Mouse (Mus musculus) bone marrow macrophage, adult 2 months (primary cell): Measurements from ENCODE around the gene Ifi213.
"Not testable (repeated sequence)": the region's sequence is repeated elsewhere in the genome, so short reads cannot be mapped to it uniquely, and the experiment has no call there.

ENCODE experiments used
- CTCF ChIP-seq: IDR thresholded peaks from 2 replicates; pipeline ENCODE4 v1.5.1; 2012; ENCODE audit warnings: low read depth, mild to moderate bottlenecking, low read length, moderate library complexity
- POLR2A ChIP-seq: IDR thresholded peaks from 2 replicates; pipeline ENCODE4 v1.6.1; 2012; ENCODE audit warnings: mild to moderate bottlenecking, low read depth, low read length, borderline replicate concordance

DNA sequence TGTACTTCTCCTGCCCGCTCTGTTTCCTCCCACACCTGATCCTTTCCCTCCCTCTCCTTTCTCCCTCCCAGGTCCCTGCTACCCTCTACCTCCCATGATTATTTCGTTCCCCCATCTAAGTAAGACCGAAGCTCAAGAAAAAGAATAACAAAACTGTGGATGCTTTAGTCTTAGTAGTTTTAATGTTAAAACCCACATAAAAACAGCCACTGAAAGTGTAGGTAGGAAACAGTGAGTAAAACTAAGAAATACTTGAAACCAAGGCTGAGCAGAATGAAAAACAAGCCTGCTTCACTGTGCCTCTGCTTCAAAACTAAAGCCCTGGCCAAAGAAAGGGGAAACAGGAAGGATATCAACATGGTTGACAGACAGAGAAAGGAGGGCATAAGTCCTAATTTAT is 50.3 kb downstream of the Ifi213 start:
- TF ChIP-seq CTCF, POLR2A: not testable (repeated sequence)
